Mouse (Mus musculus) NIH3T3 (cell line): Measurements from ENCODE around the gene Ppib.
A peak's percentile ranks its signal among the peaks of the same experiment; 100 is the strongest.

Experiments used
- DNase-seq: peaks from one replicate; pipeline ENCODE4 v3.0.0-alpha.2; 2012; ENCODE audit warnings: low read depth

Ppib gene

GRCm38 (mm10) chr9:66059583-66060307, at the start of gene Ppib:
Gene Ppib (plus strand): TSS chr9:66060222.
- DNase-seq: peak; percentile 98

- DNase-seq: no peak
Observed at GRCm38 (mm10) chr9:66020601-66021000, 39.4 kb upstream of the Ppib start.

GRCm38 (mm10) chr9:66038082-66038481, 21.9 kb upstream of the Ppib start:
- DNase-seq: no peak

- DNase-seq: no peak
Observed at GRCm38 (mm10) chr9:66038581-66038980, 21.4 kb upstream of the Ppib start.

GRCm38 (mm10) chr9:66039290-66039689, 20.7 kb upstream of the Ppib start:
- no peak for DNase-seq

- DNase-seq: no peak
Observed at GRCm38 (mm10) chr9:66040801-66041200, 19.2 kb upstream of the Ppib start.

GRCm38 (mm10) chr9:66042331-66042730, 17.7 kb upstream of the Ppib start:
- DNase-seq: no peak

GRCm38 (mm10) chr9:66043241-66043640, 16.8 kb upstream of the Ppib start:
- DNase-seq: no peak

- no peak for DNase-seq
Observed at GRCm38 (mm10) chr9:66049931-66050601, 10.0 kb upstream of the Ppib start.

- DNase-seq: no peak
Observed at GRCm38 (mm10) chr9:66051493-66051892, 8.5 kb upstream of the Ppib start.

- DNase-seq: no peak
Observed at GRCm38 (mm10) chr9:66052731-66053130, 7.3 kb upstream of the Ppib start.

GRCm38 (mm10) chr9:66053620-66054019, 6.4 kb upstream of the Ppib start:
- no peak for DNase-seq

GRCm38 (mm10) chr9:66060308-66060647, 256 bp downstream of the Ppib start:
- DNase-seq: no peak

GRCm38 (mm10) chr9:66060986-66061385, 964 bp downstream of the Ppib start:
- DNase-seq: peak; percentile 17

- no peak for DNase-seq
Observed at GRCm38 (mm10) chr9:66061656-66062055, 1.6 kb downstream of the Ppib start.

- DNase-seq: no peak
Observed at GRCm38 (mm10) chr9:66063446-66063845, 3.4 kb downstream of the Ppib start.

GRCm38 (mm10) chr9:66064316-66064715, 4.3 kb downstream of the Ppib start:
- DNase-seq: no peak

GRCm38 (mm10) chr9:66066791-66067190, 6.8 kb downstream of the Ppib start:
- DNase-seq: no peak

- DNase-seq: peak; percentile 25
Observed at GRCm38 (mm10) chr9:66067542-66067941, 7.5 kb downstream of the Ppib start.

- DNase-seq: no peak
Observed at GRCm38 (mm10) chr9:66068056-66068455, 8.0 kb downstream of the Ppib start.

- no peak for DNase-seq
Observed at GRCm38 (mm10) chr9:66068971-66069391, 9.0 kb downstream of the Ppib start.

GRCm38 (mm10) chr9:66069583-66069982, 9.6 kb downstream of the Ppib start, which contains the start of gene Snx22:
Gene Snx22 (minus strand): TSS chr9:66069719.
- peak; percentile 5 for DNase-seq

GRCm38 (mm10) chr9:66070151-66070550, 10.1 kb downstream of the Ppib start:
- DNase-seq: no peak

- DNase-seq: no peak
Observed at GRCm38 (mm10) chr9:66072754-66073153, 12.7 kb downstream of the Ppib start.
